Comparison of ENCODE assay signal across 21 mouse cellular contexts in genomic region chr4:70488415-70488814, GRCm38 (mm10).
"Had no signal": no experiment of that assay in that cellular context is flagged by ENCODE, and none has a peak within 500 bp of the region (broad histone marks: within the 10 kb centered on the region; RNA-seq: fewer than 3 reads in every experiment).

No protein-coding gene starts in this region.

- H3K36me3 ChIP-seq: intestine, embryonic 15.5 days; limb, embryonic 12.5 days; limb, embryonic 15.5 days; midbrain, embryonic 13.5 days; neural tube, embryonic 13.5 days had no signal

- H3K4me1 ChIP-seq: intestine, embryonic 15.5 days; limb, embryonic 15.5 days; midbrain, embryonic 13.5 days had no signal

- H3K27ac ChIP-seq: intestine, embryonic 15.5 days; limb, embryonic 12.5 days; limb, embryonic 15.5 days; liver, embryonic 14.5 days; macrophage; midbrain, embryonic 13.5 days; neural tube, embryonic 13.5 days; stomach, postnatal 0 days had no signal

- H3K4me2 ChIP-seq: intestine, embryonic 15.5 days; limb, embryonic 12.5 days; limb, embryonic 15.5 days; liver, embryonic 11.5 days; lung, embryonic 14.5 days; midbrain, embryonic 13.5 days; neural tube, embryonic 13.5 days had no signal

- DNase-seq: kidney, adult 11 months; left cerebral cortex, postnatal 4 days; liver, postnatal 0 days; lung, embryonic 14.5 days; right cerebral cortex, adult 18-20 months; right cerebral cortex, postnatal 14 days; right cerebral cortex, postnatal 4 days; thymus, adult 2 months; thymus, postnatal 14 days; thymus, postnatal 4 days had no signal

- H3K4me3 ChIP-seq: intestine, embryonic 15.5 days; limb, embryonic 12.5 days; limb, embryonic 15.5 days; midbrain, embryonic 13.5 days; myocyte; neural tube, embryonic 13.5 days had no signal

- H3K9ac ChIP-seq: intestine, embryonic 15.5 days; limb, embryonic 12.5 days; limb, embryonic 15.5 days; liver, embryonic 14.5 days; liver, postnatal 0 days; lung, embryonic 14.5 days; midbrain, embryonic 13.5 days; neural tube, embryonic 13.5 days had no signal

- ATAC-seq: intestine, embryonic 15.5 days; liver, postnatal 0 days; lung, postnatal 0 days; midbrain, embryonic 13.5 days had no signal

- H3K9me3 ChIP-seq: intestine, embryonic 15.5 days; limb, embryonic 12.5 days; limb, embryonic 15.5 days; midbrain, embryonic 13.5 days; neural tube, embryonic 13.5 days had no signal

- H3K27me3 ChIP-seq: intestine, embryonic 15.5 days; limb, embryonic 12.5 days; limb, embryonic 15.5 days; midbrain, embryonic 13.5 days; neural tube, embryonic 13.5 days had no signal
